Mouse (Mus musculus) kidney, postnatal 36 days (tissue): ENCODE results near the gene Sema6d.
A peak's percentile ranks its signal among the peaks of the same experiment; 100 is the strongest.

Experiments
- DNase-seq, 2 experiments: peaks; one replicate each; pipeline ENCODE4 v3.0.0; 2021 to 2022; ENCODE audit warnings: mixed read lengths in 2 of 2

Sema6d gene

DNA sequence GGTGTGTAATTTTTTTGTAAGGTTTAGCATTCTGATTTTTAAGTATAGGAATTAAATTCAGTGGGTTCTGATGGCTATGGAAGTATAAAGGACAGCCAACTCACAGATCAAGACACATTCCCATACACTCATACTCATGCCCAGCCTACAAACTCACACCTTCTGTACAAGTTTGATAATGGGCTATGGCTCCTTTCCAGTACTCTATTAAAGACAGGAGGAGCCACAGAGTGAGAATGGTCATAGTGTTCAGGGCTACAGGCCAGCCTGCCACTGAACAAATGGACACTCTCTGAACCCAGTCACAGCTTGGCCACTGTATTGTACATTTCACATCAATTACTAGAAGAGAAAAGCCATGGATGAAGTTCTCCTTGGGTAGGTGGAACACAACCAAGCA, 583.3 kb downstream of the Sema6d start:
- DNase-seq = no peak

DNA sequence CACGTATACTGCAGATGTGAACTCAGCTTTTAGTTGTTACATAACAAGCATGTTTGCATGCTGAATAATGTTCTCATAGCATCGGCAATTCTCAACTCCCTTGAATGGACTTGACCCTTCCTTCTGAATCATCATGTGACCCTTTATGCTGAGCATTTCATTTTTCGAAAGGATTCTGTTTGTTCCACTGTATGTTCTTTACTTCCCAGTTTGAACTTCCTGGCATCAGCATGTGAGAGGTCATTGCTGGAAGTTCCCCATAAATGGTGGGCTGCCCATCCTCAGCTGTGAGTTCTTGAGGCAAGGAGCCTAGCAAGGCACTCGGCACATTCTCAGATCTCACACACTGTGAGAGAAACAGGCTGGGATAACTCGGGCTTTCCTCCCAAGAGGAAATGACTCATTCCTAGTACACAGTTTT, 594.7 kb downstream of the Sema6d start:
- DNase-seq = peak; percentile 11 to 32

DNA sequence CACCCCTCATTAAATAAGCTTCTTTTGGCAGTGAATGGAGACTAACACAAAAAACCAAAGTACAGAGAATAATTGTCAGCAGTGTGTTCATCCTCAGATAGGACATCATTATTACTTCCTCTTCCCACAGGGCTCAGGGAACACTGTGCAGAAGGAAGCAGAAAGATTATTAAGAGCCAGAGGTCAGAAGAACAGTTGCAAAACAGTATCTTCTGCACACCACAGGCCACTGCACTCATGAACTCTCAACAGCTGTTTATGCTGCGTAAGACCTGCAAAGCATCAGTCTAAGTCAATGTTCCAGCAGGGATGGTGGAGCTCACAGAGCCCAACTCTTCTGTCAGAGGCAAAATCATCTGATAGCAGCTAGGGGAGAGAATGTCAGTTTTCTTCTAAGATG, 600.6 kb downstream of the Sema6d start:
- DNase-seq = peak; percentile 13 to 23

DNA sequence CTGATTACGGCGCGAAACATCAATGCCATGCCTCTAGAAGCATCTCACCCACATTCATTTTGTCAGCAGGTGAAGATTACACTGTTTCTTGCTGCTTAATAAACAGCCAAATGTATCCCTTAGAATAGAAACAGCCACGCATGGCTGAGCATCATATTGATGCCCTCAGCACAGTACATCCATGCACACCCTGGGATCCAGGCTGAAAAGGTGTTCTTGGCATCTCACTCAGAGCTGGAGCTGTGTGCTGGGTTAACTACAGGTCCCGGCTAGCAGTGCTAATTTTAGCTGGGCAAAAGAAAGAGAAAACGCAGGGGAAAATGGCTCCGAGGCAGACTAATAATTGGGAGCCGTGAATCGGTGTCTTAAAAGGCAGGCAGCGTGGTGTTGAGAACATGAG, 612.9 kb downstream of the Sema6d start:
- DNase-seq = no peak

DNA sequence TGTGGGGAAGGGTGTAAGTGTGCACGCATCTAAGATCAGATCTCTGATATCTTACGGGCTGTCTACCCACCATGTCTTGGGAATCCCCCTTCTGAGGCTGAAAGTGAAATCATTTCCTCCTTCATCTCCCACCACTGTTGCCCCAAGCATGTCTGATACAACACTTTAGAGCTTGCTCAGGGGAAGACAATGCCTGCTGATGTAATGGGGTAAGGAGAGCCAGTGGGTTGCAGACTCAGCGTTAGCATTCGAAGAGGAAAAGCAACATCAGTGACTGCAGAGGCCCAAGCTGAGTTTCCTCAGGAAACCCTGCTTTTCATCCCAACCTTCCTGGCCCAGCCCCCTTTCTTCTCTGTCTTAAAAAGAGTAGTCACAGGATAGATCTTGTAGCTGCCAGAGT, 615.2 kb downstream of the Sema6d start:
- DNase-seq = no peak

DNA sequence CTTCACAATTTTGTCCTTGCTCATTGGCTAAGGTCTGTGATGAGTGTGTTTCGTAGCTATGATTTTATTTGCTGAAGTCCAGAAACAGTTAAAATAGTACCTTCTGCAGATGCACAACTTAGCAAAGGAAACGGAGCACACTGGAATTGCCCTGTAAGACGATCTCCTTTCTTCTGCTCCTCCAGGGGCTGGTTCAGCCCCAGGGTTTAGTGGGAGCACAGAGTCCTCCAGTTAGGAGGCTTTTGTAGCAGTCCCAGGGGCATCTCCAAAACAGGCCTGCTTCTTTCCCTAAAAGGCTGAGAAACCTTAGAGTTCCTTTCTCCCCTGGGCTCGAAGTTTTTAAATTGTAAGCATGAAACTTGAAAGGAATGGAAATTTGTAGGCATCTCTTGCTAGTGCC, 616.0 kb downstream of the Sema6d start:
- DNase-seq = no peak

DNA sequence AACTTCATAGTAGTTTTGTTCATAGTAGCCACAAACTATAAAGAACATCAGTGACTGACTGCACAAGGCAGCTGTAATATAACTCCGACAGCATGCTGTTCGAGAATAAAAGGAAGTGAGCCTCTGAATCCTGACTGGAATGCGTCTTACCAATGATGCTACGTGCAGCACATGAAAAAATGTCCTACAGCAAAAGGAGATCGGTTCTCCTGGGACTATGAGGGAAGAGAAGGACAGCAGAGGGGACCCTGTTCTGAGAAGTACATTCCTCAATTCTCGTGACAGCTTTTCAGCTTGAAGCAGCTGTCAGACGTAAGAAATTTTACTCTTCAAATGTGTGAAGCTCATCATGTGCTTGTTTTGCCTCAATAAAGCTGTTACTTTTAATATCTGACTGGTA, 617.1 kb downstream of the Sema6d start:
- DNase-seq = no peak
